Mouse (Mus musculus) limb, embryonic 14.5 days (tissue): ENCODE results near the gene Dusp6. TPM values are rescaled to one million over a fixed set of nuclear protein-coding genes. Genes with fewer than 3 reads are reported as not detected.

Experiments used
- ATAC-seq: fragments of 200-750 bp; cut with Nextera tagmentation; 2 replicates; pipeline ENCODE4 v1.8.0; 2017; ENCODE audit warnings: low read depth, moderate number of reproducible peaks, moderate TSS enrichment; ENCODE audit not compliant: low FRiP score
- DNase-seq: peaks from one replicate; pipeline ENCODE4 v3.0.0-alpha.2; 2015; ENCODE audit warnings: low spot score
- H3K27ac ChIP-seq: fragments of 300-500 bp; sonication (generic); replicated peaks from 2 replicates; pipeline ENCODE4 v1.5.1; 2014; ENCODE audit warnings: low read depth, mild to moderate bottlenecking, low read length, moderate library complexity, mixed read lengths
- H3K27me3 ChIP-seq: fragments of 300-500 bp; sonication (generic); 2 replicates; pipeline ENCODE4 v1.6.1; 2014; ENCODE audit warnings: low read length, mixed read lengths; ENCODE audit not compliant: control insufficient read depth, insufficient read depth
- H3K36me3 ChIP-seq: fragments of 300-500 bp; sonication (generic); 2 replicates; pipeline ENCODE4 v1.6.1; 2014; ENCODE audit warnings: mild to moderate bottlenecking, low read length, moderate library complexity, mixed read lengths; ENCODE audit not compliant: control insufficient read depth, insufficient read depth
- H3K4me1 ChIP-seq: fragments of 300-500 bp; sonication (generic); 2 replicates; pipeline ENCODE4 v1.6.1; 2014; ENCODE audit warnings: antibody characterized with exemption, low read length, mixed read lengths; ENCODE audit not compliant: control insufficient read depth, insufficient read depth
- H3K4me2 ChIP-seq: fragments of 300-500 bp; sonication (generic); replicated peaks from 2 replicates; pipeline ENCODE4 v1.6.1; 2014; ENCODE audit warnings: low read depth, mild to moderate bottlenecking, low read length, moderate library complexity; ENCODE audit not compliant: severe bottlenecking
- H3K4me3 ChIP-seq: fragments of 300-500 bp; sonication (generic); replicated peaks from 2 replicates; pipeline ENCODE4 v1.5.1; 2014; ENCODE audit warnings: low read length
- H3K9ac ChIP-seq: fragments of 300-500 bp; sonication (generic); 2 replicates; pipeline ENCODE4 v1.6.1; 2014; ENCODE audit warnings: mild to moderate bottlenecking, low read depth, low read length, moderate library complexity; ENCODE audit not compliant: severe bottlenecking
- H3K9me3 ChIP-seq: fragments of 300-500 bp; sonication (generic); 2 replicates; pipeline ENCODE4 v1.6.1; 2016; ENCODE audit warnings: low read length; ENCODE audit not compliant: control insufficient read depth
- POLR2A ChIP-seq: fragments of 200-500 bp; IDR thresholded peaks from 2 replicates; pipeline ENCODE4 v1.8.0; 2012; ENCODE audit warnings: inconsistent platforms, mild to moderate bottlenecking, moderate library complexity, borderline replicate concordance; ENCODE audit not compliant: insufficient read depth, insufficient read length; ENCODE audit errors: extremely low read depth
- whole genome bisulfite sequencing: fragments of 180-500 bp; shearing (Covaris S2); extraction: QIAGEN DNeasy Blood & Tissue Kit; methylation state at CpG from one replicate; pipeline ENCODE4 v1.1.7; 2014; 5-methylcytosine and 5-hydroxymethylcytosine counted together
- polyA plus RNA-seq, 2 experiments: library from polyadenylated mRNA; depleted of rRNA in 1 of 2; stranded (reverse) in 1 of 2; unstranded in 1 of 2; fragments of >200 nt; fragmentation: Nextera tagmentation in 1 of 2; extraction: Ambion mirVana in 1 of 2; gene quantifications; 2 replicates each; pipeline versions ENCODE4 v1.2.1 to v1.2.3; 2012 to 2014

The Dusp6 gene
- polyA plus RNA-seq, 2 experiments: 60.2 to 67.7 TPM

DNA sequence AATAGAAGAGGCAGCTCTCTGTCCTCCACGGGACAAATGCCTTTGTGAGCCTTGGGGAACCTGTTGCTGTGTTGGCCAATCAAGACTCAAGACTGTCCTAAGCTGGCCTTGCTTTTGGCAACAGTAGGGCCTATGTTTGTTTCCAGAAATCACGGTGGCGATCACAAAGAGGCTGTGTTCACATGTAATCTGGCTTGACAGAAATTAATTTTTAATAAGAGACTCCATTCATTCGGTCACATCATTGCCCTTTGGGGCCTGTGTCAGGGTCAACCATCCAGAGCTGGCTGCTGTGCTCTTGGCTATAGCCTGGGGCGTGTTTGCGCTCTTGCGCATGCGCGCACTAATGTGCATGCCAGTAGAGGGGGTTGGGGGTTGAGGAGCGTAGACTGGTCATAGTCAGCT lies 21.0 kb downstream of the Dusp6 start:
- H3K4me3 ChIP-seq: no peak overlapping the region
- H3K9me3 ChIP-seq: no peaks in the 10 kb centered on the region
- no peak for ATAC-seq
- no peaks in the 10 kb centered on the region for H3K36me3 ChIP-seq
- H3K27ac ChIP-seq: no peak overlapping the region
- WGBS: 92% methylated on average over 10 of the region's 10 CpGs
- H3K4me2 ChIP-seq: no peak overlapping the region
- H3K4me1 ChIP-seq: peaks cover 4% of the 10 kb centered on the region; the same call in 1 of the 2 replicates
- H3K27me3 ChIP-seq: no peaks in the 10 kb centered on the region
- no peak overlapping the region for H3K9ac ChIP-seq
- no peak for DNase-seq
- no peak for TF ChIP-seq POLR2A

DNA sequence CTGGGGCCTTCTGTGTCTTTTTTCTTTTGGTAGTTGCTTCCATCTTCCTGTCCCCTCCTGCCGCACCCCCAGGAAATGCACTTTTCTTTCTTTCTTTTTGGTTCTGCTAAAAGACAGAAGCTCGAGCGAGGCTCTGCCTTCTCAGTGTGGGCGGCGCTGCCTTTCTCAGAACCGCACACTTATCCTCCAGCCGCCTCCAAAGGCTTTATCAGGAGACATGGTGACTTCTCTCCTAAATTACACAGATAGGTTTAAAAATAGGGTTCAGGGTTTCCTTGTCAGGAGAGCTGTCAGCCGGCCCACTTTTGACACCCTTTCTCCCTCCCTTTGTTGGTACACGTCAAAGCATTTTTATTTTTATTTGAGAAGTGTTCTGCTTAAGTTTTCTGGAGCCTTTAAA lies 21.9 kb downstream of the Dusp6 start:
- TF ChIP-seq POLR2A: no peak
- H3K9ac ChIP-seq: no peak overlapping the region
- WGBS: 68% methylated on average over 9 of the region's 9 CpGs
- no peak overlapping the region for H3K4me3 ChIP-seq
- H3K36me3 ChIP-seq: no peaks in the 10 kb centered on the region
- ATAC-seq (no peak), DNase-seq (no peak)
- no peak overlapping the region for H3K27ac ChIP-seq
- H3K9me3 ChIP-seq: no peaks in the 10 kb centered on the region
- H3K27me3 ChIP-seq: no peaks in the 10 kb centered on the region
- H3K4me2 ChIP-seq: no peak overlapping the region
- peaks cover 4% of the 10 kb centered on the region; the same call in 1 of the 2 replicates for H3K4me1 ChIP-seq

DNA sequence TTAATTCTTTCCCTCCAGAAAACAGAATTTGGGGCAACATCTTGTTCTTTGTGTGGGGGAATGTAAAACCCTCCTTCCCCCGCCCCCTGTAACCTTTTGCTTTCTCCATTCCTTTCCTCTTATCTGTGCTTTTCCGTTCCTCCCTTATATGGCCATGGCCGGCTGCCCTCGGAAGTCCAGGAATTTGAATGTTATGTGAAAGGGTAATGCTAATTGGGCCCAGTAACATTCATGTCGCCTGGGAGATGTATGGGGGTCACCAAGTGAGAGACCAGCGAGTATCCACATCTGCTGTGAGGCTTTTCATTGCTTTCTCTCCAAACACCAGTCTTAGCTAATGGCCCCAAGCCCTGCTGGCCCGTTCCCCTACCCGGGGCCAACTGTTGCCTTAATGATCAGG lies 22.7 kb downstream of the Dusp6 start:
- no peak for TF ChIP-seq POLR2A
- Histone ChIP-seq H3K4me2 (no peak overlapping the region), H3K27me3 (no peaks in the 10 kb centered on the region), H3K4me3 (no peak overlapping the region), H3K9me3 (no peaks in the 10 kb centered on the region), H3K4me1 (peaks cover 4% of the 10 kb centered on the region; the same call in 1 of the 2 replicates), H3K27ac (no peak overlapping the region), H3K9ac (no peak overlapping the region), H3K36me3 (no peaks in the 10 kb centered on the region)
- DNase-seq: no peak
- 29% methylated on average over 8 of the region's 8 CpGs for WGBS
- ATAC-seq: no peak

DNA sequence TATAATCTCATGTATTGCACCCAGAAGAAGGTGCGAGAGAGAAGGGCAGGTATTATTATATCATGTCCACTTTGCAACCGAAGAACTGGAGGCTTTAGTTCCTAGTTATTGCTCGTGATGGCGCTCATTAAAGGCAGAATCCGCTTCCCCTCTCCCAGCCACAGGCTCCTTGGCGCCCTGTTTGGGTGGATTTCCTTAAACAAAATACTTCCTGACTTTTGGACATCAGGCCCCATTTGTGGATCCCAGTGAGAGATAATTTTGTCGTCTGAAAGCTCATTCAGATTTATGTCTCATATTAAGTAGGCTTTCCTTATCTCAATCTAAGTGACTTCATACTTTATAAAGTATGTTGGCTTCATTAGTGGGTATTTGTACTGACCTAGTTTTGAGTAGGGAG lies 23.2 kb downstream of the Dusp6 start:
- no peak overlapping the region for H3K27ac ChIP-seq
- H3K27me3 ChIP-seq: no peaks in the 10 kb centered on the region
- no peaks in the 10 kb centered on the region for H3K36me3 ChIP-seq
- no peaks in the 10 kb centered on the region for H3K9me3 ChIP-seq
- TF ChIP-seq POLR2A: no peak
- H3K4me3 ChIP-seq: no peak overlapping the region
- ATAC-seq (no peak), DNase-seq (no peak)
- H3K4me1 ChIP-seq: peaks cover 4% of the 10 kb centered on the region; the same call in 1 of the 2 replicates
- H3K4me2 ChIP-seq: no peak overlapping the region
- WGBS: 34% methylated on average over 7 of the region's 7 CpGs
- H3K9ac ChIP-seq: no peak overlapping the region

DNA sequence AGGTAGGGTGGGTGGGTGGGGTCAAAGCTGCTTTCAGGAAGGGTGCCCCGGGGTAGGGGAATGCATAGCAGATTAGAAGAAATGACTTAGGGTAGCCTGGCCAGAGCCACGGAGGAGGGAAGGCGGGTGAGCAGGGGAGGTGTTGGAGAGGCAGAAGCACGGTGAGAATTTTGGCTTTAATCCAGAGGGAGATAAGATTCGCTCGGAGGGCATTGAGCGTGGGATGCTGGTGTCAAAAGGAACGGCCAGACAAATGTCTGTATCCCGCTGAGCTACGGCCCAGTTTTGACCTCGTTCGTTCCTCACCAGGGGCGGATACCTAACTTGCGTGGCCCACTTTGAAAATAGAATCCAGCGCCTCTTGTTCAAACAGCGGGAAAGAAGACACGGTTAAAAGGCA lies 23.8 kb downstream of the Dusp6 start:
- H3K27ac ChIP-seq: no peak overlapping the region

DNA sequence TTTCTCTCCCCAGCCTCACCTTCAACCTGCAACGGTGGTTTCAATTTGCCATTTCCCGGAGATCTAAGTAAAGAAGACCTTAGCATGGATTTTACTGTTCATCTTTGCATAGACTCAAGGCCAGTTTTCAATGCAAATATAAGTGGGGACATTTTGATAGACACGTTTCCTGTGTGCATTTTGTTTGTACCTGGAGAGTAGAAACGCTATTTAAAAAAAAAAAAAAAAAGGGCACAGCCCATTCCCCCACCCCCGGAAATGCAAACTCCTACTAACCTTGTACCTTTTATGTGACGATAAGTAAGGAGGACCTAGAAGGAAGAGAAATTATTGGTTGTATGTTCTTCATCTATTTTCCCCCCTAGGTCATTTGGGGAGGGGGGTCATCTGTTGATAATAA lies 24.2 kb downstream of the Dusp6 start:
- Histone ChIP-seq H3K36me3 (no peaks in the 10 kb centered on the region), H3K27me3 (no peaks in the 10 kb centered on the region), H3K4me3 (no peak overlapping the region), H3K27ac (no peak overlapping the region), H3K4me1 (peaks cover 4% of the 10 kb centered on the region; the same call in 1 of the 2 replicates), H3K9me3 (no peaks in the 10 kb centered on the region), H3K9ac (no peak overlapping the region), H3K4me2 (peak overlapping the region; percentile 35)
- ATAC-seq: no peak
- 36% methylated on average over 6 of the region's 6 CpGs for WGBS
- no peak for DNase-seq
- TF ChIP-seq POLR2A: no peak

More for the DNA sequence above, 23.8 kb downstream of the Dusp6 start:
- H3K4me2 ChIP-seq: peak overlapping the region; percentile 35
- no peak overlapping the region for H3K9ac ChIP-seq
- H3K9me3 ChIP-seq: no peaks in the 10 kb centered on the region
- H3K36me3 ChIP-seq: no peaks in the 10 kb centered on the region
- WGBS: 10% methylated on average over 17 of the region's 17 CpGs
- ATAC-seq (no peak), DNase-seq (no peak)
- H3K4me1 ChIP-seq: peaks cover 4% of the 10 kb centered on the region; the same call in 1 of the 2 replicates
- no peak for TF ChIP-seq POLR2A
- no peaks in the 10 kb centered on the region for H3K27me3 ChIP-seq
- no peak overlapping the region for H3K4me3 ChIP-seq
